Mouse (Mus musculus) embryonic facial prominence, embryonic 10.5 days (tissue): ENCODE measurements around the gene Plekha7. TPM values are rescaled to one million over a fixed set of nuclear protein-coding genes. Genes with fewer than 3 reads are reported as not detected.

Experiments used
- DNase-seq: peaks from one replicate; pipeline ENCODE4 v3.0.0-alpha.2; 2017; ENCODE audit warnings: low spot score
- H3K27ac ChIP-seq: fragments of 300-500 bp; sonication (generic); replicated peaks from 2 replicates; pipeline ENCODE4 v1.5.1; 2016; ENCODE audit warnings: mild to moderate bottlenecking
- H3K27me3 ChIP-seq: fragments of 300-500 bp; sonication (generic); replicated peaks from 2 replicates; pipeline ENCODE4 v1.6.1; 2016; ENCODE audit warnings: low read depth, mild to moderate bottlenecking; ENCODE audit not compliant: poor library complexity, severe bottlenecking
- H3K36me3 ChIP-seq: fragments of 300-500 bp; sonication (generic); replicated peaks from 2 replicates; pipeline ENCODE4 v1.6.1; 2016; ENCODE audit warnings: mild to moderate bottlenecking, moderate library complexity
- H3K4me1 ChIP-seq: fragments of 300-500 bp; sonication (generic); 2 replicates; pipeline ENCODE4 v1.6.1; 2016
- H3K4me3 ChIP-seq: fragments of 300-500 bp; sonication (generic); 2 replicates; pipeline ENCODE4 v1.5.1; 2016; ENCODE audit warnings: mild to moderate bottlenecking, moderate library complexity
- H3K9me3 ChIP-seq: fragments of 300-500 bp; sonication (generic); 2 replicates; pipeline ENCODE4 v1.6.1; 2016; ENCODE audit warnings: mild to moderate bottlenecking
- WGBS: fragments of 180-500 bp; shearing (Covaris S2); methylation state at CpG from one replicate; pipeline ENCODE4 v1.1.7; 2016; 5-methylcytosine and 5-hydroxymethylcytosine counted together
- polyA plus RNA-seq: library from polyadenylated mRNA; unstranded; fragments of >200 nt; fragmentation: Nextera tagmentation; extraction: Ambion mirVana; gene quantifications from 2 replicates; pipeline ENCODE4 v1.2.1, GENCODE M21; 2016

The Plekha7 gene
- polyA plus RNA-seq, 1 experiment from 2014 or later, result 14.9 TPM

- no peaks in the 10 kb centered on the region for H3K27me3 ChIP-seq
- no peak overlapping the region for H3K4me3 ChIP-seq
- no peak overlapping the region for H3K27ac ChIP-seq
- WGBS, result 88% methylated on average over 6 of the region's 6 CpGs
- DNase-seq, result no peak
- peaks cover 38% of the 10 kb centered on the region for H3K4me1 ChIP-seq
- H3K36me3 ChIP-seq, result no peaks in the 10 kb centered on the region
- no peaks in the 10 kb centered on the region for H3K9me3 ChIP-seq
Observed at GRCm38 (mm10) chr7:116226316-116226715, 81.9 kb downstream of the Plekha7 start.

DNA sequence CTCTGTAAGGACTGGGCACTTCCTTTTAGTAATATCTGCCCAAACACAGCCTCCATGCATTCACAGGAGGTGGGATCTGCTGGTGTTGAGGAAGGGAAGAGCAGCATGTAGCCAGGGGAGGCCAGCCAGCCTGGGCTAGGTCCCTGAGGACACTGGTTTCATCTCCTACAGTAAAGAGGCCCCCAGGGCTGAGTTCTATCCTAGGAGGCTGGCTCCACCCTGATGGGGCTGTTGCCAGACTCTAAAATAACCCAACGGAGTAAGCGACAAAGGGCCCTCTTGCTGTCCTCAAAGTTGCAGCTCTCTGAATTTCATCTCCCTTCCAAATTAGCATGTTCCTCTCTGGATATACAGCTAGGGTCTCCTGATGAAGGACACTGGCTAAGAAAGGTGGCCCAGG, 83.6 kb downstream of the Plekha7 start:
- H3K4me1 ChIP-seq, result peaks cover 34% of the 10 kb centered on the region
- H3K36me3 ChIP-seq, result no peaks in the 10 kb centered on the region
- H3K27ac ChIP-seq, result no peak overlapping the region
- no peaks in the 10 kb centered on the region for H3K9me3 ChIP-seq
- DNase-seq, result no peak
- H3K4me3 ChIP-seq, result no peak overlapping the region
- H3K27me3 ChIP-seq, result no peaks in the 10 kb centered on the region
- 78% methylated on average over 2 of the region's 2 CpGs for WGBS

GRCm38 (mm10) chr7:116223010-116223783, 85.0 kb downstream of the Plekha7 start:
- Histone ChIP-seq H3K4me1 (peaks cover 34% of the 10 kb centered on the region), H3K4me3 (no peak overlapping the region), H3K9me3 (no peaks in the 10 kb centered on the region), H3K36me3 (no peaks in the 10 kb centered on the region), H3K27me3 (no peaks in the 10 kb centered on the region), H3K27ac (no peak overlapping the region)
- no peak for DNase-seq
- 48% methylated on average over 14 of the region's 14 CpGs for WGBS

DNA sequence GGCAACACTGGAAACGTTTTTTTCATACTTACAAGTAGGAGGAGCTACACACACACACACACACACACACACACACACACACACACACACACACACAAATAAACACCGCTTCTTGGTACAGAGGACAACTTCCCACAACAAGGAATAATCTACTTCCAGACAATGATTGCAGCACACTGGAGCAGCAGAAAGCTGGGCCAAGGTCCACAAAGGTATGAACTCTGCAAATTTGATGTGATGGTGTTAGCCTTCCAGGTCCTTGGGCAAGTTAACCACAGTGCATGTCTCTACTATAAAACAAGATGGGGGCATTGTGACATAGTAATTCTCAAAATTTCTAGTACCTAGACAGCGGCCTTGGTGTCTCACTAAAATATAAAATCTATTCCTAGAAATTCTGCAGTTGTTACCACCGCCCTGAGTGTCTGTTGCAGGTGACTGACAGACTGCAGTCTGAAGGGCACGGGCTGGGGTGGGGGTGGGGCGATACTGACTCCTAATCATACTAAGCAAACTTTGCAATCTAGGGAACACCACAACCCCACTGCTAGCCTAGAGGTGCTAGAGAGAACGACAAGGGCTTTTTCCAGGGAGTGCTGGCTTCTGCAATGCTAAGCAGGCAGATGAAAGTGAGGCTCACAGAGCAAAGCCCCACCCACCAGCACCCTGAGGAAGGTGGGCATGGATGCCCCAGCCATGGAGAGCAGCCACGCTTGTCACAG, 85.7 kb downstream of the Plekha7 start:
- Histone ChIP-seq H3K27me3 (no peaks in the 10 kb centered on the region), H3K4me3 (no peak overlapping the region), H3K4me1 (peaks cover 34% of the 10 kb centered on the region), H3K27ac (no peak overlapping the region), H3K36me3 (no peaks in the 10 kb centered on the region), H3K9me3 (no peaks in the 10 kb centered on the region)
- 60% methylated on average over 8 of the region's 8 CpGs for WGBS
- no peak for DNase-seq

GRCm38 (mm10) chr7:116221883-116222282, 86.3 kb downstream of the Plekha7 start:
- DNase-seq, result no peak
- Histone ChIP-seq H3K27ac (no peak overlapping the region), H3K4me3 (no peak overlapping the region), H3K4me1 (peaks cover 33% of the 10 kb centered on the region), H3K27me3 (no peaks in the 10 kb centered on the region), H3K36me3 (no peaks in the 10 kb centered on the region), H3K9me3 (no peaks in the 10 kb centered on the region)
- WGBS, result 82% methylated on average over 7 of the region's 7 CpGs

GRCm38 (mm10) chr7:116220103-116220707, 88.0 kb downstream of the Plekha7 start:
- no peak for DNase-seq
- peaks cover 9% of the 10 kb centered on the region; the same call in 1 of the 2 replicates for H3K9me3 ChIP-seq
- H3K27ac ChIP-seq, result no peak overlapping the region
- no peaks in the 10 kb centered on the region for H3K27me3 ChIP-seq
- 90% methylated on average over 12 of the region's 12 CpGs for WGBS
- H3K4me3 ChIP-seq, result no peak overlapping the region
- H3K4me1 ChIP-seq, result peaks cover 25% of the 10 kb centered on the region
- H3K36me3 ChIP-seq, result no peaks in the 10 kb centered on the region; the same call in 1 of the 2 replicates

DNA sequence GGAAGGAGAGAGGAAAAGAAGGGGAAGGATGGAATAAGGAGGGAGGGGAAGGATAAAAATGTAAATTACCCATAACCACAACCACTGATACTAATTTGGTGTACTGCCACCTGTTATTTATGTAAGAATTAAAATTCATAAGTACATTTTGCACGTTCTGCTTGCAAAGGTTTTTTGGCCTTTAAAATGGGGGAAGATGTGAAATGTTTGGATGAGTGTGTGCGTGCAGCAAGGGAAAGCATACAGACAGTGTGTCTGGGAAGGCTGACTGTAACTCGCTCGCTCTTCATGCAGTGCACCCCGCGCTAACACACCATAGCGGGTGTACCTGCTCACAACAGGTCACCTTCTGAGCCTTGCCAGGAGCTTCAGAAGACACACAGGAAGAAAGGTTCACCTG, 90.4 kb downstream of the Plekha7 start:
- H3K27ac ChIP-seq, result no peak overlapping the region
- H3K4me3 ChIP-seq, result no peak overlapping the region
- H3K9me3 ChIP-seq, result peaks cover 9% of the 10 kb centered on the region; the same call in 1 of the 2 replicates
- H3K36me3 ChIP-seq, result no peaks in the 10 kb centered on the region; the same call in 1 of the 2 replicates
- DNase-seq, result no peak
- WGBS, result 91% methylated on average over 7 of the region's 7 CpGs
- H3K4me1 ChIP-seq, result peaks cover 22% of the 10 kb centered on the region
- no peaks in the 10 kb centered on the region for H3K27me3 ChIP-seq

- no peaks in the 10 kb centered on the region for H3K27me3 ChIP-seq
- H3K36me3 ChIP-seq, result no peaks in the 10 kb centered on the region; the same call in 1 of the 2 replicates
- no peak overlapping the region for H3K4me3 ChIP-seq
- peaks cover 9% of the 10 kb centered on the region; the same call in 1 of the 2 replicates for H3K9me3 ChIP-seq
- WGBS, result 20% methylated on average over 9 of the region's 9 CpGs
- peak; percentile 47 for DNase-seq
- H3K4me1 ChIP-seq, result peaks cover 46% of the 10 kb centered on the region
- H3K27ac ChIP-seq, result peak overlapping the region; percentile 7; the same call in 1 of the 2 replicates
Observed at GRCm38 (mm10) chr7:116211904-116212303, 96.3 kb downstream of the Plekha7 start.

DNA sequence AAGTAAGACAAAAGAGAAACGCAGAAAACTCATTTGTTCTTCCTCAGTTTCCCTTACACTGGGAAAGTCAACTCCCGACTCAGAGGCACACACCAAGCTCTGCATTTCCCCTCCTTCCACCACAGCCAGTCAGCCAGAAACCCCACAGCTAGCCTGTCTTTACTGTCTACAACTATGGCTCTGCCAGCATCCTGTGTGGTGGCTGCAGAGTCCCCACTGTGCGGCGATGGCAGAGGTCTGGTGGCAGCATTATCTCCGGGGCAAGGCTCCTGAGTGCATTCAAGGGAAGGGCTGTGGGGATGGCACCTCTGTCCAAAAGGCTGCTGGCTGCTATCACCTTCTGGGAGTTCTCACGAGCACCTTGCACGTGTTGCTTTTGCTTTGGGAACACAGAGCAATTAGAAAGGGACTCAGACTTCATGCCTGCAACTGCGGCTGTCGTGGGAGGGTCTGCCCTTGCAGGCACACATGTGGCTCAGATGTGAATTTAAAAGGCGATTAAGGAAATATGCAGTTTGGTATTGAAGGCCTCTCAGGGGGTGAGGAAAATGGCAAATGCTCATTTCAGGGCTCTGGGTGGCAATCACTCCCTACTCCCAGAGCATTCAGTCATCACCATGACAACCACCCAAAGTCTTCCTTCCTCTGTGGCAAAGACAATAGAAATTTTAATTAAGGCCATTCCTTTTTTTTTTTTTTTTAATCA, 98.1 kb downstream of the Plekha7 start:
- Histone ChIP-seq H3K27ac (peak overlapping the region; percentile 57), H3K27me3 (no peaks in the 10 kb centered on the region), H3K36me3 (no peaks in the 10 kb centered on the region), H3K4me1 (peaks cover 48% of the 10 kb centered on the region), H3K9me3 (no peaks in the 10 kb centered on the region), H3K4me3 (0 out of 2 replicates have a peak overlapping the region, but pooled peaks have one; percentile 5)
- WGBS, result 27% methylated on average over 10 of the region's 10 CpGs
- DNase-seq, result peak; percentile 35

GRCm38 (mm10) chr7:116208880-116209279, 99.3 kb downstream of the Plekha7 start:
- H3K27ac ChIP-seq, result no peak overlapping the region; the same call in 1 of the 2 replicates

GRCm38 (mm10) chr7:116206806-116207571, 101.2 kb downstream of the Plekha7 start:
- no peak for DNase-seq
- H3K27me3 ChIP-seq, result no peaks in the 10 kb centered on the region
- 47% methylated on average over 7 of the region's 7 CpGs for WGBS
- H3K4me3 ChIP-seq, result no peak overlapping the region
- no peaks in the 10 kb centered on the region for H3K36me3 ChIP-seq
- no peak overlapping the region for H3K27ac ChIP-seq
- H3K4me1 ChIP-seq, result peaks cover 44% of the 10 kb centered on the region
- no peaks in the 10 kb centered on the region for H3K9me3 ChIP-seq

More at GRCm38 (mm10) chr7:116208880-116209279, 99.3 kb downstream of the Plekha7 start:
- no peaks in the 10 kb centered on the region for H3K27me3 ChIP-seq
- DNase-seq, result no peak
- no peaks in the 10 kb centered on the region for H3K9me3 ChIP-seq
- H3K36me3 ChIP-seq, result no peaks in the 10 kb centered on the region
- no peak overlapping the region for H3K4me3 ChIP-seq
- WGBS, result 66% methylated on average over 8 of the region's 8 CpGs
- peaks cover 45% of the 10 kb centered on the region for H3K4me1 ChIP-seq
